Mouse (Mus musculus) heart, embryonic 14.5 days (tissue): ENCODE measurements around the gene Elmo3. TPM values are rescaled to one million over a fixed set of nuclear protein-coding genes. Genes with fewer than 3 reads are reported as not detected.

Experiments
- ATAC-seq: fragments of 200-750 bp; cut with Nextera tagmentation; 2 replicates; pipeline ENCODE4 v1.8.0; 2017; ENCODE audit warnings: low read depth, moderate TSS enrichment; ENCODE audit not compliant: insufficient number of reproducible peaks, insufficient read depth, low FRiP score
- H3K27ac ChIP-seq, 2 experiments: fragments of 200-500 bp in 1 of 2; fragments of 300-500 bp in 1 of 2; sonication (generic) in 1 of 2; replicated peaks in 1 of 2; 2 replicates each; pipeline ENCODE4 v1.5.1; 2012 to 2014; ENCODE audit warnings: low read depth in 2 of 2, low read length in 2 of 2, control low read depth in 1 of 2, mild to moderate bottlenecking in 1 of 2, mixed read lengths in 1 of 2; ENCODE audit not compliant: control insufficient read depth in 1 of 2, insufficient read depth in 1 of 2
- H3K27me3 ChIP-seq: fragments of 300-500 bp; sonication (generic); 2 replicates; pipeline ENCODE4 v1.6.1; 2014; ENCODE audit warnings: mild to moderate bottlenecking, low read length, control low read depth; ENCODE audit not compliant: control insufficient read depth, insufficient read depth
- H3K36me3 ChIP-seq: fragments of 300-500 bp; sonication (generic); 2 replicates; pipeline ENCODE4 v1.6.1; 2014; ENCODE audit warnings: mild to moderate bottlenecking, control low read depth, low read length, mixed read lengths; ENCODE audit not compliant: control insufficient read depth, insufficient read depth
- H3K4me1 ChIP-seq, 2 experiments: fragments of 200-500 bp in 1 of 2; fragments of 300-500 bp in 1 of 2; sonication (generic) in 1 of 2; 2 replicates each; pipeline ENCODE4 v1.6.1; 2012 to 2014; ENCODE audit warnings: low read length in 2 of 2, control low read depth in 1 of 2, mixed read lengths in 1 of 2; ENCODE audit not compliant: control insufficient read depth in 2 of 2, insufficient read depth in 2 of 2
- H3K4me2 ChIP-seq: fragments of 300-500 bp; sonication (generic); 2 replicates; pipeline ENCODE4 v1.6.1; 2014; ENCODE audit warnings: mild to moderate bottlenecking, low read length
- H3K4me3 ChIP-seq, 2 experiments: fragments of 200-500 bp in 1 of 2; fragments of 300-500 bp in 1 of 2; sonication (generic) in 1 of 2; 2 replicates each; pipeline ENCODE4 v1.5.1; 2012 to 2014; ENCODE audit warnings: low read length in 2 of 2, mild to moderate bottlenecking in 2 of 2, control low read depth in 1 of 2, low read depth in 1 of 2, moderate library complexity in 1 of 2; ENCODE audit not compliant: control insufficient read depth in 1 of 2, insufficient read depth in 1 of 2
- H3K9ac ChIP-seq: fragments of 300-500 bp; sonication (generic); 2 replicates; pipeline ENCODE4 v1.6.1; 2014; ENCODE audit warnings: mild to moderate bottlenecking, low read length
- H3K9me3 ChIP-seq: fragments of 300-500 bp; sonication (generic); 2 replicates; pipeline ENCODE4 v1.6.1; 2016; ENCODE audit warnings: low read length, control low read depth; ENCODE audit not compliant: control insufficient read depth
- whole genome bisulfite sequencing: fragments of 180-500 bp; shearing (Covaris S2); extraction: QIAGEN DNeasy Blood & Tissue Kit; methylation state at CpG from one replicate; pipeline ENCODE4 v1.1.7; 2014; 5-methylcytosine and 5-hydroxymethylcytosine counted together
- polyA plus RNA-seq: library from polyadenylated mRNA; unstranded; fragments of >200 nt; fragmentation: Nextera tagmentation; extraction: Ambion mirVana; gene quantifications from 2 replicates; pipeline ENCODE4 v1.2.1, GENCODE M21; 2014

Gene Elmo3
- polyA plus RNA-seq, 1 experiment from 2014 or later, result 3.4 TPM

- H3K27me3 ChIP-seq, result peaks cover 44% of the 10 kb centered on the region
- H3K36me3 ChIP-seq, result 0 out of 2 replicates have a peak, but pooled peaks cover 5% of the 10 kb centered on the region
- H3K9ac ChIP-seq, result no peak overlapping the region
- H3K4me1 ChIP-seq, result peaks cover 11 to 15% of the 10 kb centered on the region in 2 experiments; a peak in 3 of 4 replicates
- no peak overlapping the region for H3K4me3 ChIP-seq
- WGBS, result 72% methylated on average over 3 of the region's 3 CpGs
- no peaks in the 10 kb centered on the region for H3K9me3 ChIP-seq
- H3K27ac ChIP-seq, result no peak overlapping the region
- ATAC-seq, result no peak
- H3K4me2 ChIP-seq, result no peak overlapping the region
Observed at GRCm38 (mm10) chr8:105280567-105280966, 24.8 kb upstream of the Elmo3 start.

- ATAC-seq, result no peak
- 86% methylated on average over 12 of the region's 12 CpGs for WGBS
- peaks cover 33% of the 10 kb centered on the region for H3K27me3 ChIP-seq
Observed at GRCm38 (mm10) chr8:105281821-105282220, 23.6 kb upstream of the Elmo3 start.

GRCm38 (mm10) chr8:105282239-105282638 lies 23.2 kb upstream of the Elmo3 start:
- no peak overlapping the region for H3K4me3 ChIP-seq
- no peaks in the 10 kb centered on the region for H3K9me3 ChIP-seq
- H3K27me3 ChIP-seq, result peaks cover 28% of the 10 kb centered on the region
- H3K4me2 ChIP-seq, result no peak overlapping the region
- 60% methylated on average over 4 of the region's 4 CpGs for WGBS
- peaks cover 5 to 8% of the 10 kb centered on the region in 2 experiments; a peak in 2 of 4 replicates for H3K4me1 ChIP-seq
- ATAC-seq, result no peak
- no peak overlapping the region for H3K27ac ChIP-seq
- H3K9ac ChIP-seq, result no peak overlapping the region
- 0 out of 2 replicates have a peak, but pooled peaks cover 5% of the 10 kb centered on the region for H3K36me3 ChIP-seq

More at GRCm38 (mm10) chr8:105281821-105282220, 23.6 kb upstream of the Elmo3 start:
- H3K9me3 ChIP-seq, result no peaks in the 10 kb centered on the region
- H3K4me2 ChIP-seq, result no peak overlapping the region
- no peak overlapping the region for H3K27ac ChIP-seq
- H3K36me3 ChIP-seq, result 0 out of 2 replicates have a peak, but pooled peaks cover 5% of the 10 kb centered on the region
- H3K9ac ChIP-seq, result no peak overlapping the region
- peaks cover 5 to 8% of the 10 kb centered on the region in 2 experiments; a peak in 2 of 4 replicates for H3K4me1 ChIP-seq
- H3K4me3 ChIP-seq, result no peak overlapping the region

- no peak overlapping the region for H3K4me3 ChIP-seq
- peak; percentile 15; the same call in 1 of the 2 replicates for ATAC-seq
- H3K4me1 ChIP-seq, result peaks cover 5 to 8% of the 10 kb centered on the region in 2 experiments; a peak in 2 of 4 replicates
- H3K4me2 ChIP-seq, result 0 out of 2 replicates have a peak overlapping the region, but pooled peaks have one; percentile 4
- no peak overlapping the region for H3K27ac ChIP-seq
- H3K36me3 ChIP-seq, result 0 out of 2 replicates have a peak, but pooled peaks cover 5% of the 10 kb centered on the region
- WGBS, result 30% methylated on average over 23 of the region's 23 CpGs
- H3K9me3 ChIP-seq, result no peaks in the 10 kb centered on the region
- no peak overlapping the region for H3K9ac ChIP-seq
- H3K27me3 ChIP-seq, result peaks cover 20% of the 10 kb centered on the region
Observed at GRCm38 (mm10) chr8:105283074-105283473, 22.3 kb upstream of the Elmo3 start.

GRCm38 (mm10) chr8:105285514-105285913 lies 19.9 kb upstream of the Elmo3 start:
- peaks cover 7% of the 10 kb centered on the region for H3K27me3 ChIP-seq

GRCm38 (mm10) chr8:105286907-105287306 lies 18.5 kb upstream of the Elmo3 start:
- Histone ChIP-seq H3K4me1 (peaks cover 6 to 8% of the 10 kb centered on the region in 2 experiments), H3K27me3 (peaks cover 8% of the 10 kb centered on the region), H3K36me3 (0 out of 2 replicates have a peak, but pooled peaks cover 5% of the 10 kb centered on the region), H3K4me2 (no peak overlapping the region), H3K9me3 (no peaks in the 10 kb centered on the region), H3K9ac (no peak overlapping the region), H3K4me3 (no peak overlapping the region), H3K27ac (no peak overlapping the region)
- no peak for ATAC-seq
- 85% methylated on average over 4 of the region's 4 CpGs for WGBS

More at GRCm38 (mm10) chr8:105285514-105285913, 19.9 kb upstream of the Elmo3 start:
- WGBS, result 40% methylated on average over 12 of the region's 12 CpGs
- Histone ChIP-seq H3K9me3 (no peaks in the 10 kb centered on the region), H3K4me1 (peaks cover 6 to 8% of the 10 kb centered on the region in 2 experiments), H3K36me3 (0 out of 2 replicates have a peak, but pooled peaks cover 5% of the 10 kb centered on the region), H3K27ac (no peak overlapping the region), H3K9ac (no peak overlapping the region), H3K4me3 (no peak overlapping the region), H3K4me2 (no peak overlapping the region)
- ATAC-seq, result no peak

GRCm38 (mm10) chr8:105288231-105288630 lies 17.2 kb upstream of the Elmo3 start:
- 83% methylated on average over 5 of the region's 5 CpGs for WGBS

More at GRCm38 (mm10) chr8:105288231-105288630, 17.2 kb upstream of the Elmo3 start:
- no peak overlapping the region for H3K4me2 ChIP-seq
- H3K4me1 ChIP-seq, result peaks cover 6 to 8% of the 10 kb centered on the region in 2 experiments
- H3K27me3 ChIP-seq, result peaks cover 8% of the 10 kb centered on the region
- ATAC-seq, result no peak
- H3K36me3 ChIP-seq, result 0 out of 2 replicates have a peak, but pooled peaks cover 5% of the 10 kb centered on the region
- H3K9me3 ChIP-seq, result no peaks in the 10 kb centered on the region
- peak overlapping the region in 1 of 2 experiments; percentile 53; a peak in 1 of 4 replicates for H3K4me3 ChIP-seq
- no peak overlapping the region for H3K27ac ChIP-seq
- H3K9ac ChIP-seq, result no peak overlapping the region
